Mouse (Mus musculus): ENCODE data around the gene Khk. TPM values are rescaled to one million over a fixed set of nuclear protein-coding genes. Genes with fewer than 3 reads are reported as not detected.

The Khk gene
- total RNA-seq, 2 experiments from 2014 or later: 12.3 to 15.5 TPM

- DNase-seq (ENCODE audit: extremely low spot score in 1 of 2, low spot score in 1 of 2): no peak
Measured at GRCm38 (mm10) chr5:30961545-30962505, 40.6 kb downstream of the Khk start.

GRCm38 (mm10) chr5:30963916-30964315, 42.7 kb downstream of the Khk start:
- DNase-seq (ENCODE audit: extremely low spot score in 1 of 2, low spot score in 1 of 2): no peak

GRCm38 (mm10) chr5:30966189-30966588, 45.0 kb downstream of the Khk start:
- no peak for DNase-seq (ENCODE audit: extremely low spot score in 1 of 2, low spot score in 1 of 2)

- no peak for DNase-seq (ENCODE audit: extremely low spot score in 1 of 2, low spot score in 1 of 2)
Measured at GRCm38 (mm10) chr5:30968416-30968815, 47.2 kb downstream of the Khk start, which contains the start of gene Tcf23. Gene Tcf23, plus strand, starts transcription at chr5:30968662.

GRCm38 (mm10) chr5:30969440-30969839, 48.2 kb downstream of the Khk start:
- no peak for DNase-seq (ENCODE audit: extremely low spot score in 1 of 2, low spot score in 1 of 2)

GRCm38 (mm10) chr5:30974870-30975656, 53.8 kb downstream of the Khk start:
- DNase-seq (ENCODE audit: extremely low spot score in 1 of 2, low spot score in 1 of 2): no peak

Other genes with a start within 250 kb of the Khk start
- 10 to 100 TPM; 40.5 to 46.6 TPM for gene Dpysl5, start 209.9 kb upstream of the Khk start, total RNA-seq (2021)
- 100 to 1,000 TPM; 230 to 250 TPM for gene Mapre3, start 106.8 kb upstream of the Khk start, total RNA-seq (2021)
- 10 to 100 TPM; 60.4 to 60.8 TPM for gene Tmem214, start 53.4 kb upstream of the Khk start, total RNA-seq (2021)
- 10 to 100 TPM; 13.0 to 14.5 TPM for gene Agbl5, start 32.7 kb upstream of the Khk start, total RNA-seq (2021)
- gene Ost4, start 13.6 kb upstream of the Khk start, total RNA-seq (2021): 100 to 1,000 TPM in 1 of 2 experiments, 10 to 100 TPM in 1; 92.7 to 101 TPM
- 1 to 10 TPM; 2.5 to 3.4 TPM for gene Emilin1, start 8.0 kb upstream of the Khk start, total RNA-seq (2021)
- gene Cgref1, start 24.2 kb downstream of the Khk start, total RNA-seq (2021): 10 to 100 TPM; 14.5 to 16.7 TPM
- gene Preb, start 38.9 kb downstream of the Khk start, total RNA-seq (2021): 100 to 1,000 TPM; 126 to 131 TPM
- gene Tcf23, start 47.2 kb downstream of the Khk start, total RNA-seq (2021): under 1 TPM; 0.09 to 0.12 TPM
- gene Atraid, start 126.9 kb downstream of the Khk start, total RNA-seq (2021): 10 to 100 TPM; 69.4 to 78.9 TPM
- 10 to 100 TPM; 14.2 to 15.3 TPM for gene Slc5a6, start 127.5 kb downstream of the Khk start, total RNA-seq (2021)
- gene Cad, start 133.3 kb downstream of the Khk start, total RNA-seq (2021): 10 to 100 TPM; 16.9 to 18.0 TPM
- gene Dnajc5g, start 184.9 kb downstream of the Khk start, total RNA-seq (2021): not detected
- gene Slc30a3, start 186.8 kb downstream of the Khk start, total RNA-seq (2021): 10 to 100 TPM; 78.9 to 86.5 TPM
- gene Trim54, start 195.3 kb downstream of the Khk start, total RNA-seq (2021): not detected
- gene Ucn, start 217.4 kb downstream of the Khk start, total RNA-seq (2021): not detected
- 10 to 100 TPM; 55.0 to 59.0 TPM for gene Mpv17, start 232.8 kb downstream of the Khk start, total RNA-seq (2021)